Mouse (Mus musculus) bone marrow macrophage, adult 2 months (primary cell): ENCODE results near the gene Kbtbd12.

Source experiments
- CTCF ChIP-seq: IDR thresholded peaks from 2 replicates; pipeline ENCODE4 v1.5.1; 2012; ENCODE audit warnings: low read depth, mild to moderate bottlenecking, low read length, moderate library complexity
- POLR2A ChIP-seq: IDR thresholded peaks from 2 replicates; pipeline ENCODE4 v1.6.1; 2012; ENCODE audit warnings: mild to moderate bottlenecking, low read depth, low read length, borderline replicate concordance

GRCm38 (mm10) chr6:88544644-88545396 is 92.9 kb downstream of the Kbtbd12 start:
- TF ChIP-seq CTCF (no peak), POLR2A (no peak)
